Mouse (Mus musculus) thymus, adult 2 months (tissue): Measurements from ENCODE around the gene Metrn.

Source experiments
- CTCF ChIP-seq: fragments of 200-500 bp; IDR thresholded peaks from 2 replicates; pipeline ENCODE4 v1.5.1; 2012; ENCODE audit warnings: mild to moderate bottlenecking, control low read depth, low read length, moderate library complexity, borderline replicate concordance; ENCODE audit not compliant: control insufficient read depth, poor library complexity, insufficient read depth; ENCODE audit errors: extremely low read depth
- POLR2A ChIP-seq: fragments of 200-500 bp; IDR thresholded peaks from 2 replicates; pipeline ENCODE4 v1.6.1; 2012; ENCODE audit warnings: mild to moderate bottlenecking, low read length, control low read depth, moderate library complexity; ENCODE audit not compliant: control insufficient read depth, poor library complexity, insufficient read depth; ENCODE audit errors: extremely low read depth

GRCm38 (mm10) chr17:25829558-25830017 lies 32.7 kb upstream of the Metrn start:
- TF ChIP-seq CTCF (no peak), POLR2A (no peak)
